Mouse (Mus musculus): Measurements from ENCODE around the gene Sval1. TPM values are rescaled to one million over a fixed set of nuclear protein-coding genes. Genes with fewer than 3 reads are reported as not detected.

The Sval1 gene
- polyA plus RNA-seq (2016; fragmentation: Nextera tagmentation; extraction: Ambion mirVana), result not detected in 2 replicates

DNA sequence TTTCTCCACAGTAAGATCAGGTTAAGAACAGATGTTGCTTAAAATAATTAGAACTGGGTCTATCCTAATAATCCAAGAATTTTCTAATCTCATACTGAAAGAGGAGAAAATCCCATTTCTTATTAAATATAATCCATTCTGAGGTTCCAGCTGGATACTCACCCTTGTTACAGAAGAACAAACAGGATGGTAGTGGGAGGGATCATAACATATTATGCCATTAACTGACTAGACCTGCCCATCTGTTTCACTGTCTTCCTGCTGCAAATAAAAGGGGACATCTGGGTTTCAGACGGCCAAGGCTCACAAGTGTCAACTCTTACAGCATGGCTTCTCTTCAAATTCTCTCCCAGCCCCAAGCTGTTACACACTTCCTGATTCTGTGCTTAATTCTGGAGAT lies at the start of gene Sval1:
TSS of gene Sval1 (plus strand) at position 301 of the 400 bp plus-strand sequence.
- Histone ChIP-seq H3K4me1 (no peaks in the 10 kb centered on the region), H3K9me3 (no peaks in the 10 kb centered on the region), H3K4me3 (replicated peaks) (no peak within 1 kb of the TSS), H3K27me3 (no peaks in the 10 kb centered on the region), H3K27ac (no peak within 1 kb of the TSS), H3K9ac (no peak within 1 kb of the TSS), H3K36me3 (replicated peaks) (no peaks in the 10 kb centered on the region), H3K4me2 (no peak within 1 kb of the TSS)
- ATAC-seq (ENCODE audit: low FRiP score), result no peak
- 78% methylated on average over 1 of the region's 1 CpGs for WGBS

DNA sequence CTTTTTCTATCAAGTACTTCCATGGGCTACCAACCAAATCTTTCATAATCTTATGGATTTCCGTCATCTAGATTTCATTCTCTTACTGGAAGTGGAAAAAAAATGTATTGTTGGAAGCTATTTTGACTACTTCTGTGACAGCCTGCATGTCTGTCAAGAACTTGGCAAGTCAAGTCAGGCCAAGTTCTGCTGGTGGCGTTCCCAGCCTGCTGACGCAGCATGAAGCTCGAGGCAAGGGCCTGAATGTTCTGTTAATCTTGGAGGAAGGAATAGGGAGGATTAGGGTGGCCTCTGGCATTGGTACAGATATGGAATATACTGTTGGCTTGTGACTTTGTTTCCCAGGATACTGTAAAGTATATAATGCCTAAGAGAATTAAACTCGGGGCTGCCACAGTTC lies 39.8 kb upstream of the Sval1 start:
- Histone ChIP-seq H3K27ac (no peak overlapping the region), H3K4me1 (no peaks in the 10 kb centered on the region), H3K36me3 (replicated peaks) (no peaks in the 10 kb centered on the region), H3K4me3 (replicated peaks) (no peak overlapping the region), H3K27me3 (no peaks in the 10 kb centered on the region), H3K9me3 (no peaks in the 10 kb centered on the region), H3K4me2 (no peak overlapping the region), H3K9ac (no peak overlapping the region)
- no peak for ATAC-seq (ENCODE audit: low FRiP score)
- 82% methylated on average over 5 of the region's 5 CpGs for WGBS

DNA sequence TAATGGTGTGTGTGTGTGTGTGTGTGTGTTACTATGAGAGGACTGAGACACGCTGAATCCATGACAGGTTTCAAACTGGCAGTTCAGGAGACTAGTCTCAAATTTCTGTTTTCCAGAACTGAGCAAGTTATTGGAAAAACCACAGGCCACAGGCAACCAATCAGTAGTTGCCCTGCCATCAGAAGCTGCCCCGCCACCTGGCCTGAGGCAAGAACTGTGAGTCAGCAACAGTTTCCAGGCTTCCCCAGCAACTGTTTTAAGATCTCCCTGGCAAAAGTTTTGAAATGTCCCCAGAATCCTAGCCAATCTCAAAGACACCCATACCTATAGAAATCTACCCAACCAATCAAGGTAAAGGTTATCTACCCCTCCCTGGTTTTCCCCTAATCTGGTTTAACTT lies 36.5 kb upstream of the Sval1 start:
- Histone ChIP-seq H3K9me3 (no peaks in the 10 kb centered on the region), H3K4me3 (replicated peaks) (no peak overlapping the region), H3K4me1 (no peaks in the 10 kb centered on the region), H3K9ac (no peak overlapping the region), H3K27ac (no peak overlapping the region), H3K27me3 (no peaks in the 10 kb centered on the region), H3K36me3 (replicated peaks) (no peaks in the 10 kb centered on the region), H3K4me2 (no peak overlapping the region)
- WGBS, result 82% methylated on average over 2 of the region's 2 CpGs
- no peak for ATAC-seq (ENCODE audit: low FRiP score)

DNA sequence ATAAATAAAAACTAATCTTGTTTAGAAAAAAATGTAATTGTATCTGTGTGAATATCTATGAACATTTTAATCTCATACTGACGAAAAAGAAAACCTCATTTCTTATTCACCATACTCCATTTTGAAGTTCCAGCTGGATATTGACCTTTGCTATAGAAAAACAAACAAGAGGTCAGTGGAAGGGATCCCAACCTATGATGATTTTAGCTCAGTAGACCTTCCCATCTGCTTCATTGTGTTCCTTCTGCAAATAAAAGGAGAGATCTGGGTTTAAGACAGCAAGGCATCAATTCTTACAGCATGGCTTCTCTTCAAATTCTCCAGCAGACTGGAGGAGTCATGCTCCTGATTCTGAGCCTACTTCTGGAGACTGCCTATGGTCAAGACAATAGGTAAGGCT lies 16.4 kb downstream of the Sval1 start, which contains the start of gene Sval3:
TSS of gene Sval3 (plus strand) at position 301 of the 400 bp plus-strand sequence.
- no peak within 1 kb of the TSS for H3K9ac ChIP-seq
- H3K4me3 ChIP-seq (replicated peaks), result no peak within 1 kb of the TSS
- no peaks in the 10 kb centered on the region for H3K36me3 ChIP-seq (replicated peaks)
- no peaks in the 10 kb centered on the region for H3K27me3 ChIP-seq
- H3K4me2 ChIP-seq, result no peak within 1 kb of the TSS
- no peaks in the 10 kb centered on the region for H3K4me1 ChIP-seq
- ATAC-seq (ENCODE audit: low FRiP score), result no peak
- H3K9me3 ChIP-seq, result no peaks in the 10 kb centered on the region
- H3K27ac ChIP-seq, result no peak within 1 kb of the TSS
- WGBS, result 76% methylated on average over 1 of the region's 1 CpGs

Other genes starting within 250 kb of the Sval1 start
- gene Kel, start 247.3 kb upstream of the Sval1 start, polyA plus RNA-seq (2016; fragmentation: Nextera tagmentation; extraction: Ambion mirVana), result 5.8 and 7.5 TPM in 2 replicates
- not detected in 2 replicates for gene Olfr459, start 176.5 kb upstream of the Sval1 start, polyA plus RNA-seq (2016; fragmentation: Nextera tagmentation; extraction: Ambion mirVana)
- not detected in 2 replicates for gene Pip, start 104.1 kb upstream of the Sval1 start, polyA plus RNA-seq (2016; fragmentation: Nextera tagmentation; extraction: Ambion mirVana)
- gene Sval2, start 98.6 kb upstream of the Sval1 start, polyA plus RNA-seq (2016; fragmentation: Nextera tagmentation; extraction: Ambion mirVana), result not detected in 2 replicates
- gene Sval3, start 16.5 kb downstream of the Sval1 start, polyA plus RNA-seq (2016; fragmentation: Nextera tagmentation; extraction: Ambion mirVana), result not detected in 2 replicates
- not detected in 2 replicates for gene Sva, start 86.8 kb downstream of the Sval1 start, polyA plus RNA-seq (2016; fragmentation: Nextera tagmentation; extraction: Ambion mirVana)
- not detected in 2 replicates for gene Tas2r139, start 189.3 kb downstream of the Sval1 start, polyA plus RNA-seq (2016; fragmentation: Nextera tagmentation; extraction: Ambion mirVana)